Mouse (Mus musculus) ES-Bruce4 (cell line): ENCODE measurements at regions not wholly inside any gene's neighbourhood (a gene's known extent, or its start where the extent isn't known, plus 50 kb on each side); places are given as distances from the start of the nearest gene placed in this dataset.

Source experiments
- H3K27ac ChIP-seq: 2 replicates; pipeline ENCODE4 v1.5.1; 2012; ENCODE audit warnings: low read length, inconsistent platforms; ENCODE audit not compliant: insufficient read depth
- H3K27me3 ChIP-seq: 2 replicates; pipeline ENCODE4 v1.6.1; 2012; ENCODE audit warnings: mild to moderate bottlenecking, low read length, inconsistent platforms; ENCODE audit not compliant: control insufficient read depth, poor library complexity, insufficient read depth, severe bottlenecking
- H3K36me3 ChIP-seq: 2 replicates; pipeline ENCODE4 v1.6.1; 2012; ENCODE audit warnings: inconsistent platforms, mild to moderate bottlenecking, low read length, moderate library complexity; ENCODE audit not compliant: control insufficient read depth, poor library complexity, insufficient read depth, severe bottlenecking
- H3K4me1 ChIP-seq: one replicate; pipeline ENCODE4 v1.8.1; 2011; ENCODE audit warnings: low read length; ENCODE audit not compliant: control insufficient read depth, insufficient read depth
- H3K4me3 ChIP-seq: 2 replicates; pipeline ENCODE4 v1.5.1; 2011; ENCODE audit warnings: low read depth, mild to moderate bottlenecking, low read length
- H3K9ac ChIP-seq: 2 replicates; pipeline ENCODE4 v1.6.1; 2012; ENCODE audit warnings: low read depth, mild to moderate bottlenecking, inconsistent platforms; ENCODE audit not compliant: poor library complexity, severe bottlenecking
- H3K9me3 ChIP-seq: replicated peaks from 2 replicates; pipeline ENCODE4 v1.6.1; 2012; ENCODE audit warnings: mild to moderate bottlenecking, low read length, inconsistent platforms; ENCODE audit not compliant: control insufficient read depth, poor library complexity, insufficient read depth, severe bottlenecking
- CTCF ChIP-seq: IDR thresholded peaks from one replicate; pipeline ENCODE4 v1.8.1; 2011; ENCODE audit warnings: low read depth, low read length
- EP300 ChIP-seq: IDR thresholded peaks from 2 replicates; pipeline ENCODE4 v1.6.1; 2011; ENCODE audit warnings: low read depth, low read length; ENCODE audit not compliant: insufficient read depth
- POLR2A ChIP-seq: IDR thresholded peaks from one replicate; pipeline ENCODE4 v1.8.1; 2011; ENCODE audit warnings: low read length; ENCODE audit not compliant: insufficient read depth

GRCm38 (mm10) chr12:26937836-26938235, 404.5 kb downstream of the Sox11 start:
- Histone ChIP-seq H3K4me3 (no peak overlapping the region), H3K36me3 (no peaks in the 10 kb centered on the region), H3K27ac (no peak overlapping the region), H3K9ac (no peak overlapping the region), H3K27me3 (no peaks in the 10 kb centered on the region), H3K9me3 (no peaks in the 10 kb centered on the region), H3K4me1 (no peaks in the 10 kb centered on the region)
- TF ChIP-seq POLR2A: no peak
- no peak for TF ChIP-seq CTCF
- no peak for TF ChIP-seq EP300

DNA sequence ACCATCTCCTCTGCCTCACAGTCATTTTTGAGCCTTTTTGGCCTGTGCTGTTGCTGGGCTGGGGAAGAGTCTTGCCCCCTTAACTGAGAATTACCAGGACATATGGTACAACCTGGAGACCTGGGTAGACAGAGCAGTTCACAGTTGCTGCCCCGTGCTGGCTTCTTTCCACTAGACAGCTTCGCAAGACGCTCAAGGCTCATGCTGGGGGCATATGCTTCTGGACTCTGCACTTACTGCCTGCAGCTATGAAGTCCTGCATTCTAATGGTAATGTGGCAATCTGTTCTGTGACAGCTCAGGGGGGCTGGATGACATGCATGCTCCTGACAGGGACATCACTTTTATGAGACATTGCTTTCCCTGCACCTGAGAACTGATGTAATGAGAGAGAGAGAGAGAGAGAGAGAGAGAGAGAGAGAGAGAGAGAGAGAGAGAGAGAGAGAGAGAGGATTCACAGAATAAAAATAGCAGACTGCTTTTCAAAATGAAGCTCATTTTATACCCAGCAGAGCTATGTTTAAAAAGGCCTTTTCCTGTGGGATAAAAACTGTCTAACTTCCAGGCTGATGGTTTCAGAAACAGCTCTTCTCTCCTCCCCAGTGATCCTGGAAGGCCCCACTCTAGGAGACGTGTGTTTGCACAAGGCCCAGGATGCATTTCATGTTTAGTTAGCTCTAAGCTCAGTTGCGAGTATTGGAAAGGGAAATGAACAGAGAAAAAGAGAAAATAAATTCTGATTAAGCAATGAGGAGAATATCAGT, 405.5 kb downstream of the Sox11 start:
- H3K9ac ChIP-seq: no peak overlapping the region
- no peaks in the 10 kb centered on the region for H3K27me3 ChIP-seq
- H3K27ac ChIP-seq: no peak overlapping the region
- no peaks in the 10 kb centered on the region for H3K36me3 ChIP-seq
- H3K4me1 ChIP-seq: no peaks in the 10 kb centered on the region
- H3K9me3 ChIP-seq: no peaks in the 10 kb centered on the region
- TF ChIP-seq POLR2A (no peak), CTCF (no peak), EP300 (no peak)
- no peak overlapping the region for H3K4me3 ChIP-seq

GRCm38 (mm10) chr12:26930155-26930867, 412.1 kb downstream of the Sox11 start:
- H3K36me3 ChIP-seq: no peaks in the 10 kb centered on the region
- H3K9ac ChIP-seq: no peak overlapping the region
- TF ChIP-seq EP300 (no peak), POLR2A (no peak), CTCF (no peak)
- H3K9me3 ChIP-seq: no peaks in the 10 kb centered on the region
- no peak overlapping the region for H3K4me3 ChIP-seq
- no peaks in the 10 kb centered on the region for H3K27me3 ChIP-seq
- no peaks in the 10 kb centered on the region for H3K4me1 ChIP-seq
- no peak overlapping the region for H3K27ac ChIP-seq

DNA sequence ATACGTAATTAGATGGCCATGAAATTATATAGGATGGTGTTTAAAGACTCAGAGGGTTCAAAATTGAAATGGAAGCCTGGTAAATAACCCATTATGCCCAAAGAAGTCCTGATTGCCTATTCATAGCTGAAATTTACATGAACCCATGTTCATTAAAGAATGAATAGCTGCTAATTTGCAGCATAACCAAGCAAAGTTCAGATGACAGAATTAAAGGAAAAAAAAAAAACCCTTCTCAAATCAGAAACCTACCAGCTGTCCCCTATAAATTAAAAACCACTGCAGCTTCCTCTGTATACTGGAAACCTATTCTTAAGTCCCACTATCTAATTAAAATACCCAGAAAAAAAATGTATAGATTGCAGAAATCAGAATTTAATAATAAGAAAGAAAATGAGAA, 436.2 kb downstream of the Sox11 start:
- H3K9ac ChIP-seq: no peak overlapping the region
- H3K36me3 ChIP-seq: no peaks in the 10 kb centered on the region
- peaks cover 2% of the 10 kb centered on the region for H3K4me1 ChIP-seq
- no peak overlapping the region for H3K27ac ChIP-seq
- H3K9me3 ChIP-seq: no peaks in the 10 kb centered on the region
- no peaks in the 10 kb centered on the region for H3K27me3 ChIP-seq
- no peak overlapping the region for H3K4me3 ChIP-seq
- TF ChIP-seq CTCF (no peak), EP300 (no peak), POLR2A (no peak)

GRCm38 (mm10) chr12:26903894-26904272, 434.9 kb downstream of the Cmpk2 start:
- H3K27ac ChIP-seq: no peak overlapping the region
- H3K36me3 ChIP-seq: no peaks in the 10 kb centered on the region
- no peak overlapping the region for H3K4me3 ChIP-seq
- peaks cover 2% of the 10 kb centered on the region for H3K4me1 ChIP-seq
- TF ChIP-seq CTCF: no peak
- TF ChIP-seq EP300: no peak
- no peak for TF ChIP-seq POLR2A
- H3K9me3 ChIP-seq: no peaks in the 10 kb centered on the region
- no peaks in the 10 kb centered on the region for H3K27me3 ChIP-seq
- no peak overlapping the region for H3K9ac ChIP-seq

DNA sequence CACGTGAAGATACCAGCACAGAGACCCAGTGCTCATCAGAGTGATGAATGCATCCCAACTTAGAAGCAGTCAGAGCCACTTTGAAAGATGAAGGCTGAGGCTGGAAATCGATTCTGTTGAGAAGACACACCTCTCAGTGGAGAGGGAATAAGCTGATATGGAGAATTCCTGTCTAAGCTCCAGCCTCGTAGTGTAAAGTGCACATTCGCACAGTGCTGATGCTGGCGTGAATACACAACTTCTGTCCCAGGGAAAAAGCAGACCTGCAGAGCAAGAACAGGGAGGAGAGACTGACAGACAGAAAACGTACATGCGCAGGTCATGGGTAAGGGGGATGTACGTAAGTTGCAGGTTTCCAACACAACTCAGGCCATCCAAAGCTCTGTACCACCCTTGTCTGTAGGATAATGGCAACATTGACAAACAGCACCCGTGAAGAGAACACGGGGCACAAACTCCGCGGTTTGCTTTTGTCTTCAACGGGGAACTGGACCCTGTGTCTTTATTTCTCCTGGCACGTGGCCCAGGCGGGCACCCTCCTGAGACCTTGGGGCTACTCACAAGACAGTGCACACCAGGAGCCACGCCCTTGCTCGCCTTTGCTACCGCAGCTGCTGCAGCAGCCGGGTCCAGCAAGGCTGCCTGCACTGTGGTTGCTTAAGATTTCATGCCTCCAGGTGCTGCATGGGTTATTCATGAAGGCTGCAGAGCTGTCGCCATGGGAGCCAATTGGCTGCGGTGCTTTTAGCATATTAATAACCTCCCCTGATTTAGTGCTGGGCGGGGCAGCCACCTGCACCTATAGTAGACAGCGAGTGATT, 434.3 kb downstream of the Cmpk2 start:
- Histone ChIP-seq H3K4me1 (peaks cover 2% of the 10 kb centered on the region), H3K36me3 (no peaks in the 10 kb centered on the region), H3K27ac (no peak overlapping the region), H3K4me3 (no peak overlapping the region), H3K9ac (no peak overlapping the region), H3K9me3 (no peaks in the 10 kb centered on the region), H3K27me3 (no peaks in the 10 kb centered on the region)
- TF ChIP-seq EP300: peak; percentile 72; the same call in 1 of the 2 replicates
- TF ChIP-seq POLR2A: no peak
